Mouse (Mus musculus): ENCODE measurements around the gene Sash1.

GRCm38 (mm10) chr10:8871935-8872334, 13.9 kb downstream of the Sash1 start:
- TF ChIP-seq POLR2A (IDR thresholded peaks at IDR 0.05; ENCODE audit: low read depth, low read length) (no peak), CTCF (IDR thresholded peaks at IDR 0.05; ENCODE audit: extremely low read depth, insufficient read length, insufficient replicate concordance, low read depth, low read length) (no peak)

All from small intestine, adult 2 months (tissue).